Mouse (Mus musculus) neural tube, embryonic 14.5 days (tissue): ENCODE measurements around the gene Scn8a. TPM values are rescaled to one million over a fixed set of nuclear protein-coding genes. Genes with fewer than 3 reads are reported as not detected.
A peak's percentile ranks its signal among the peaks of the same experiment; 100 is the strongest.

Experiments
- ATAC-seq: fragments of 200-750 bp; cut with Nextera tagmentation; 2 replicates; pipeline ENCODE4 v1.8.0; 2017; ENCODE audit warnings: low read depth, mild to moderate bottlenecking, moderate TSS enrichment, moderate library complexity
- H3K27ac ChIP-seq: fragments of 300-500 bp; sonication (generic); 2 replicates; pipeline ENCODE4 v1.5.1; 2014; ENCODE audit warnings: low read depth, mild to moderate bottlenecking, control low read depth, low read length, moderate library complexity, mixed read lengths
- H3K27me3 ChIP-seq: fragments of 300-500 bp; sonication (generic); 2 replicates; pipeline ENCODE4 v1.6.1; 2014; ENCODE audit warnings: low read length; ENCODE audit not compliant: control insufficient read depth, insufficient read depth
- H3K36me3 ChIP-seq: fragments of 300-500 bp; sonication (generic); 2 replicates; pipeline ENCODE4 v1.6.1; 2014; ENCODE audit warnings: low read length, mixed read lengths; ENCODE audit not compliant: control insufficient read depth, insufficient read depth
- H3K4me1 ChIP-seq: fragments of 300-500 bp; sonication (generic); 2 replicates; pipeline ENCODE4 v1.6.1; 2014; ENCODE audit warnings: low read length; ENCODE audit not compliant: control insufficient read depth, insufficient read depth
- H3K4me2 ChIP-seq: fragments of 300-500 bp; sonication (generic); 2 replicates; pipeline ENCODE4 v1.6.1; 2014; ENCODE audit warnings: mild to moderate bottlenecking, low read depth, low read length, control low read depth
- H3K4me3 ChIP-seq: fragments of 300-500 bp; sonication (generic); 2 replicates; pipeline ENCODE4 v1.5.1; 2014; ENCODE audit warnings: low read depth, low read length, control low read depth, mixed read lengths
- H3K9ac ChIP-seq: fragments of 300-500 bp; sonication (generic); replicated peaks from 2 replicates; pipeline ENCODE4 v1.6.1; 2014; ENCODE audit warnings: low read depth, mild to moderate bottlenecking, control low read depth, low read length, mixed read lengths
- H3K9me3 ChIP-seq: fragments of 300-500 bp; sonication (generic); 2 replicates; pipeline ENCODE4 v1.6.1; 2016; ENCODE audit warnings: low read length; ENCODE audit not compliant: control insufficient read depth
- WGBS: fragments of 180-500 bp; shearing (Covaris S2); extraction: QIAGEN DNeasy Blood & Tissue Kit; methylation state at CpG from one replicate; pipeline ENCODE4 v1.1.7; 2014; 5-methylcytosine and 5-hydroxymethylcytosine counted together
- polyA plus RNA-seq: library from polyadenylated mRNA; unstranded; fragments of >200 nt; fragmentation: Nextera tagmentation; extraction: Ambion mirVana; gene quantifications from 2 replicates; pipeline ENCODE4 v1.2.1, GENCODE M21; 2014

Gene Scn8a
- polyA plus RNA-seq, 1 experiment from 2014 or later: 35.2 TPM

DNA sequence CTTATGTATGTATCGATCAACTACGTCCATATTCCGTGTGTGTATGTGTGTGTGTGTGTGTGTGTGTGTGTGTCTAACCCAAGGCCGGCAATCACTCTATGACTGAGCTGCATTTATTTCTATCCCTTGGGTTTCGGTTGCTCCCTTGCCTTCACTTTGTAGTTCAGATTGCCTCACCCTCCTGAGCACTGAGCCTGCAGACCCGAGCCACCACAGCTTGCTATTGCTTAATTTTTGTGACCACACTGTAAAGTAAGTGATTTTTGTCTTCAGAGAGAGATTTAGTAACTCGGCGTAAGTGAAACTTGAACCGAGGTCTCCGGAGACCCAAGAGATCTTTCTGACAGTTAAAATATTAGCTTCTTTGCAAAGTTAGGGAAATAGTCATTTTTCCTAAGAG lies 116.8 kb downstream of the Scn8a start:
- ATAC-seq: no peak
- peaks cover 5% of the 10 kb centered on the region for H3K4me1 ChIP-seq
- no peak overlapping the region for H3K4me2 ChIP-seq
- 78% methylated on average over 10 of the region's 10 CpGs for WGBS
- H3K27me3 ChIP-seq: no peaks in the 10 kb centered on the region
- H3K4me3 ChIP-seq: no peak overlapping the region
- H3K9ac ChIP-seq: no peak overlapping the region
- no peaks in the 10 kb centered on the region for H3K9me3 ChIP-seq
- no peaks in the 10 kb centered on the region; the same call in 1 of the 2 replicates for H3K36me3 ChIP-seq
- H3K27ac ChIP-seq: no peak overlapping the region

GRCm38 (mm10) chr15:100987031-100987430 lies 117.4 kb downstream of the Scn8a start:
- 78% methylated on average over 1 of the region's 1 CpGs for WGBS
- Histone ChIP-seq H3K9ac (no peak overlapping the region), H3K9me3 (no peaks in the 10 kb centered on the region), H3K36me3 (no peaks in the 10 kb centered on the region; the same call in 1 of the 2 replicates), H3K4me2 (no peak overlapping the region), H3K27me3 (no peaks in the 10 kb centered on the region), H3K4me1 (peaks cover 5% of the 10 kb centered on the region), H3K27ac (no peak overlapping the region), H3K4me3 (no peak overlapping the region)
- no peak for ATAC-seq

DNA sequence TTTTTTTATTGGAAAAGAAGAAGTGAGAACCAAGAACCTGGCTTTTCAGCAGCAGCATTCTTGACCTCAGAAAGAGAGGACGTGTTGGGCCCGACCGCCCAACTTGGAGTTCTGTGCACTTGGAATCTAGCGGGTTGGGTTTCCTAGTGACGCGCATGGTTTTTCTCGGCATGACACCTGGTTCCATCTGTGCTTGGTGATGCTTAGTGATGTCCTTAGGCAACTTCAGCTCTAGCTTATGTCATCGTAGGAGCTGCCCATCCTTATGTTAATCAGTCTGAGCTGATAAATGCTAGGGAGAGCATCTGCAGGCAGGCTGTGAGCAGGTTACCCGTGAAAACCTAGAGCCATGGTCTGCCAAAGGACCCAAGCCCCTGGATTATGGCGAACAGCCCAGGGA lies 120.6 kb downstream of the Scn8a start:
- H3K9me3 ChIP-seq: no peaks in the 10 kb centered on the region
- no peak for ATAC-seq
- no peak overlapping the region for H3K4me3 ChIP-seq
- no peak overlapping the region for H3K27ac ChIP-seq
- no peaks in the 10 kb centered on the region for H3K4me1 ChIP-seq
- H3K4me2 ChIP-seq: no peak overlapping the region
- no peak overlapping the region for H3K9ac ChIP-seq
- H3K27me3 ChIP-seq: no peaks in the 10 kb centered on the region
- no peaks in the 10 kb centered on the region; the same call in 1 of the 2 replicates for H3K36me3 ChIP-seq
- WGBS: 88% methylated on average over 10 of the region's 10 CpGs

DNA sequence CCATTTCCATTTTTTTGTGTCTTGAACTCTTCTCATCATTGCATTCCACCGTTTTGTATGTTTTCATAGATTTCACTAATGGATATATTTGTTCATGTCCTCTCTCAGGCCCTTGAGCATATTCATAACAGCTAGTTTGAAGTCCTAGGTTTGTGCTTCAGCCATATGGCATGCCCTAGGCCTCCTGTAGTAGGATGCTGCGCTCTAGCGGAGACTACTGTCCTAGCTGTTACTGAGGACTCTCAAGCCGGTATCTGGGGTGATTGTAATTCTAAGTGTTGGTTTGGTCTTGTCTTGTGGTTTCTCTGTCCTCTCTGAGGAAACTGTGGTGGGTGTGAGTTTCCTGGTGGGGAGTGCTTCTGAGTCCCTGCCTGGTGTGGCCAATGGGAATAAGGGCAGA lies 127.4 kb downstream of the Scn8a start:
- peak; percentile 56; the same call in 1 of the 2 replicates for ATAC-seq
- whole genome bisulfite sequencing: 28% methylated on average over 4 of the region's 4 CpGs

DNA sequence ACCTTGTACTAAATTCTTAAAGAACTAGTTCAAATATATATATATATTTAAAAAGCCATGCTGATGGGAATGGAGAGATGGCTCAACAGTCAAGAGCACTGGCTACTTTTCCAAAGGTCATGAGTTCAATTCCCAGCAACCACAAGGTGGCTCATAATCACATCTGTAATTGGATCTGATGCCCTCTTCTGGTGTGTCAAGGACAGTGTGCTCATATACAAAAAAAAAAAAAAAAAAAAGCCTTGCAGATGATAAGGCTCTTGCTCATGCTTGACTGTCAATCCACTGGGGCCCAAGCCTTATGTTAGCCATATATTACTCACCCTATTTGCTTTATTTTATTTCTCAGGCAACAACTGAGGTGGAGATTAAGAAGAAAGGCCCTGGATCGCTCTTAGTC lies 132.0 kb downstream of the Scn8a start:
- ATAC-seq: no peak
- H3K27ac ChIP-seq: no peak overlapping the region
- 97% methylated on average over 1 of the region's 1 CpGs for WGBS
- H3K4me3 ChIP-seq: no peak overlapping the region
- H3K9me3 ChIP-seq: no peaks in the 10 kb centered on the region
- no peak overlapping the region for H3K9ac ChIP-seq
- H3K4me2 ChIP-seq: no peak overlapping the region
- H3K4me1 ChIP-seq: no peaks in the 10 kb centered on the region
- H3K27me3 ChIP-seq: no peaks in the 10 kb centered on the region
- no peaks in the 10 kb centered on the region for H3K36me3 ChIP-seq

More for the DNA sequence above, 127.4 kb downstream of the Scn8a start:
- Histone ChIP-seq H3K36me3 (no peaks in the 10 kb centered on the region), H3K9ac (no peak overlapping the region), H3K27me3 (no peaks in the 10 kb centered on the region), H3K9me3 (no peaks in the 10 kb centered on the region), H3K4me1 (no peaks in the 10 kb centered on the region), H3K4me2 (no peak overlapping the region), H3K27ac (no peak overlapping the region), H3K4me3 (no peak overlapping the region)

- H3K9ac ChIP-seq: no peak overlapping the region
- H3K36me3 ChIP-seq: no peaks in the 10 kb centered on the region
- 94% methylated on average over 3 of the region's 3 CpGs for WGBS
- no peak overlapping the region for H3K4me2 ChIP-seq
- no peaks in the 10 kb centered on the region for H3K4me1 ChIP-seq
- no peak for ATAC-seq
- H3K27me3 ChIP-seq: no peaks in the 10 kb centered on the region
- H3K27ac ChIP-seq: no peak overlapping the region
- no peak overlapping the region for H3K4me3 ChIP-seq
- no peaks in the 10 kb centered on the region for H3K9me3 ChIP-seq
Measured at GRCm38 (mm10) chr15:101002466-101002865, 132.8 kb downstream of the Scn8a start.

GRCm38 (mm10) chr15:101004538-101004937 lies 134.9 kb downstream of the Scn8a start:
- Histone ChIP-seq H3K4me2 (no peak overlapping the region), H3K27ac (no peak overlapping the region)

GRCm38 (mm10) chr15:101005717-101006116 lies 136.1 kb downstream of the Scn8a start:
- Histone ChIP-seq H3K9me3 (no peaks in the 10 kb centered on the region), H3K27ac (no peak overlapping the region), H3K36me3 (no peaks in the 10 kb centered on the region; the same call in 1 of the 2 replicates), H3K4me3 (no peak overlapping the region), H3K9ac (no peak overlapping the region), H3K4me1 (no peaks in the 10 kb centered on the region), H3K4me2 (no peak overlapping the region), H3K27me3 (no peaks in the 10 kb centered on the region)
- 80% methylated on average over 8 of the region's 8 CpGs for WGBS
- no peak for ATAC-seq

More at GRCm38 (mm10) chr15:101004538-101004937, 134.9 kb downstream of the Scn8a start:
- Histone ChIP-seq H3K27me3 (no peaks in the 10 kb centered on the region), H3K4me3 (no peak overlapping the region), H3K36me3 (no peaks in the 10 kb centered on the region), H3K9ac (no peak overlapping the region), H3K9me3 (no peaks in the 10 kb centered on the region), H3K4me1 (no peaks in the 10 kb centered on the region)
- WGBS: 82% methylated on average over 3 of the region's 3 CpGs
- no peak for ATAC-seq

DNA sequence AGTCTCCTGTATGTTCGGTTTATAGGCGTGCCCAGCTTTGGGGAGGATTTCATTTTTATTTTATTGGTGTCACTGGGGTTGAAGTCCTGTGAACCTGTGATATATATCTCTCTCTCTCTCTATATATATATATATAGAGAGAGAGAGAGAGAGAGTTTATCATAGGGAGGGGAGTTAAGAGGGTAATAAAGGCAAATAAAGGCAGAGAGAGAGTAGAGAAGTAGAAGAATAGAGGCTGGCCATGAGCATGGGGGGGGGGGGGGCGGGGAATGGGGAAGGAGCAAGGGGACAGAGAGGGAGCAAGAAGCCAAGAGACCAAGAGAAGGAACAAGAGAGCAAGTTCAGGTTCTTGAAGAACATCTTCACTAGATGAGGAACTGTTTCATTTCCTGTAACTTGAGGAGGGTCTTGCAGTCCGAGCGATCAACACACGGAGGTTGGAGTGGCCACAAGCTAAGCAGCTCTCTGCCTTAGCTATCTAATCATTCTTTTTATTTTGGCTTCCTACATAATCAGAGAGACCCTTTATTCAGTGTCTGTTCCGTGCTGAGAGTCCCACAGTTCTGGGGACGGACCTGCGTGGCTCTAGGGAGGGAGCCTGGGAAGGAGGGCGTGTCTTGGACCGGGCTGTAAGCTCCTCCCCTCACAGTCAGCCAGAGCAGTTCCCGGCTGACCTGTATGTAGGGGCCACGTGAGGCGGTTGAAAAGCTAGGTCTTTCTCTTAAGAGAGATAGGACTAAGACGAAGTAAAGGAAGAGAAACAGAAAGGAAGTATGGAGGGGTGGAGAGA lies 136.8 kb downstream of the Scn8a start:
- peak overlapping the region; percentile 44 for H3K4me2 ChIP-seq
- H3K9me3 ChIP-seq: no peaks in the 10 kb centered on the region
- H3K9ac ChIP-seq: 0 out of 2 replicates have a peak overlapping the region, but pooled peaks have one; percentile 16
- H3K36me3 ChIP-seq: no peaks in the 10 kb centered on the region; the same call in 1 of the 2 replicates
- 12% methylated on average over 14 of the region's 15 CpGs for WGBS
- ATAC-seq: no peak
- peak overlapping the region; percentile 10; the same call in 1 of the 2 replicates for H3K4me3 ChIP-seq
- H3K27me3 ChIP-seq: no peaks in the 10 kb centered on the region
- H3K27ac ChIP-seq: no peak overlapping the region
- no peaks in the 10 kb centered on the region for H3K4me1 ChIP-seq
